Mouse (Mus musculus): ENCODE measurements around the gene Ifi211. TPM values are rescaled to one million over a fixed set of nuclear protein-coding genes. Genes with fewer than 3 reads are reported as not detected.

Ifi211 gene
- polyA plus RNA-seq, 1 experiment from 2014 or later: 390 TPM

Other genes with a start within 250 kb of the Ifi211 start
- gene Ifi208, start 239.4 kb downstream of the Ifi211 start, polyA plus RNA-seq (2018): 6.3 to 32.9 TPM (median 8.7 TPM) in 3 replicates
- 254 to 634 TPM (median 365 TPM) in 3 replicates for gene Ifi207, start 171.3 kb downstream of the Ifi211 start, polyA plus RNA-seq (2018)
- gene Ifi204, start 146.1 kb downstream of the Ifi211 start, polyA plus RNA-seq (2018): 326 to 690 TPM (median 497 TPM) in 3 replicates
- gene Mndal, start 29.4 kb upstream of the Ifi211 start, polyA plus RNA-seq (2018): 117 to 429 TPM (median 360 TPM) in 3 replicates
- gene Ifi203, start 29.6 kb upstream of the Ifi211 start, polyA plus RNA-seq (2018): 62.5 to 252 TPM (median 140 TPM) in 3 replicates
- gene Ifi202b, start 69.7 kb upstream of the Ifi211 start, polyA plus RNA-seq (2018): not detected in 3 replicates
- gene Ifi205, start 118.8 kb upstream of the Ifi211 start, polyA plus RNA-seq (2018): 33.0 to 58.3 TPM (median 40.1 TPM) in 3 replicates
- 0.04 to 0.13 TPM (median 0.12 TPM) in 3 replicates for gene Olfr433, start 127.7 kb upstream of the Ifi211 start, polyA plus RNA-seq (2018)
- not detected in 3 replicates for gene Olfr432, start 136.2 kb upstream of the Ifi211 start, polyA plus RNA-seq (2018)
- gene Olfr430, start 153.6 kb upstream of the Ifi211 start, polyA plus RNA-seq (2018): not detected in 3 replicates
- not detected in 3 replicates for gene Olfr429, start 171.3 kb upstream of the Ifi211 start, polyA plus RNA-seq (2018)
- not detected in 3 replicates for gene Olfr427, start 183.8 kb upstream of the Ifi211 start, polyA plus RNA-seq (2018)
- not detected in 3 replicates for gene Olfr231, start 208.1 kb upstream of the Ifi211 start, polyA plus RNA-seq (2018)
- not detected in 3 replicates for gene Olfr424, start 218.5 kb upstream of the Ifi211 start, polyA plus RNA-seq (2018)
- not detected in 3 replicates for gene Olfr420, start 242.6 kb upstream of the Ifi211 start, polyA plus RNA-seq (2018)